Mouse (Mus musculus) inflammation-experienced regulatory T-cells, adult 6 months (primary cell): ENCODE data around the gene Mcoln3. TPM values are rescaled to one million over a fixed set of nuclear protein-coding genes. Genes with fewer than 3 reads are reported as not detected.

ENCODE experiments used
- ATAC-seq: one replicate; pipeline ENCODE4 v1.8.0; 2017
- polyA plus RNA-seq, 3 experiments: library from polyadenylated mRNA; unstranded; fragments of 100-300 nt; shearing (Covaris generic); gene quantifications; one replicate each; pipeline ENCODE4 v1.2.1; 2017

The Mcoln3 gene
- 1 to 10 TPM; 2.2 to 6.8 (median 4.7) TPM for polyA plus RNA-seq

GRCm38 (mm10) chr3:146117258-146117996 is at the start of gene Mcoln3:
Gene Mcoln3, plus strand, starts transcription at chr3:146117450.
- ATAC-seq, result no peak

- no peak for ATAC-seq
Measured at GRCm38 (mm10) chr3:146069276-146069675, 48.0 kb upstream of the Mcoln3 start.

GRCm38 (mm10) chr3:146072780-146073179 is 44.5 kb upstream of the Mcoln3 start:
- ATAC-seq, result no peak

- no peak for ATAC-seq
Measured at GRCm38 (mm10) chr3:146080241-146080640, 37.0 kb upstream of the Mcoln3 start.

- no peak for ATAC-seq
Measured at GRCm38 (mm10) chr3:146090988-146091657, 26.1 kb upstream of the Mcoln3 start.

GRCm38 (mm10) chr3:146095066-146095465 is 22.2 kb upstream of the Mcoln3 start:
- ATAC-seq, result no peak

- no peak for ATAC-seq
Measured at GRCm38 (mm10) chr3:146096986-146097385, 20.3 kb upstream of the Mcoln3 start.

GRCm38 (mm10) chr3:146097861-146098260 is 19.4 kb upstream of the Mcoln3 start:
- no peak for ATAC-seq

- ATAC-seq, result no peak
Measured at GRCm38 (mm10) chr3:146099925-146100324, 17.3 kb upstream of the Mcoln3 start.

GRCm38 (mm10) chr3:146102049-146102448 is 15.2 kb upstream of the Mcoln3 start:
- ATAC-seq, result no peak

- peak; percentile 41 for ATAC-seq
Measured at GRCm38 (mm10) chr3:146107116-146107849, 10.0 kb upstream of the Mcoln3 start.

- peak; percentile 97 for ATAC-seq
Measured at GRCm38 (mm10) chr3:146107921-146108571, 9.2 kb upstream of the Mcoln3 start, which contains the start of gene Wdr63. Gene Wdr63, minus strand, starts transcription at chr3:146108130.

GRCm38 (mm10) chr3:146108945-146109344 is 8.3 kb upstream of the Mcoln3 start:
- ATAC-seq, result no peak

- ATAC-seq, result no peak
Measured at GRCm38 (mm10) chr3:146110358-146110757, 6.9 kb upstream of the Mcoln3 start.

GRCm38 (mm10) chr3:146110916-146111315 is 6.3 kb upstream of the Mcoln3 start:
- ATAC-seq, result no peak

- ATAC-seq, result no peak
Measured at GRCm38 (mm10) chr3:146117997-146118457, 777 bp downstream of the Mcoln3 start.

GRCm38 (mm10) chr3:146121310-146122124 is 4.3 kb downstream of the Mcoln3 start:
- ATAC-seq, result peak; percentile 62

- no peak for ATAC-seq
Measured at GRCm38 (mm10) chr3:146122125-146122420, 4.8 kb downstream of the Mcoln3 start.

GRCm38 (mm10) chr3:146122807-146123463 is 5.7 kb downstream of the Mcoln3 start:
- ATAC-seq, result peak; percentile 62

GRCm38 (mm10) chr3:146123464-146123825 is 6.2 kb downstream of the Mcoln3 start:
- ATAC-seq, result no peak

GRCm38 (mm10) chr3:146127205-146127604 is 10.0 kb downstream of the Mcoln3 start:
- no peak for ATAC-seq
